Mouse (Mus musculus): ENCODE measurements at regions not wholly inside any gene's neighbourhood (a gene's known extent, or its start where the extent isn't known, plus 50 kb on each side); places are given as distances from the start of the nearest gene placed in this dataset.

GRCm38 (mm10) chr2:48407876-48408275, 406.0 kb upstream of the Acvr2a start:
- DNase-seq (ENCODE audit: low read depth): no peak

- no peak for DNase-seq (ENCODE audit: low read depth)
Measured at GRCm38 (mm10) chr2:48409876-48410275, 404.0 kb upstream of the Acvr2a start.

- DNase-seq (ENCODE audit: low read depth): no peak
Measured at GRCm38 (mm10) chr2:48411392-48411791, 402.5 kb upstream of the Acvr2a start.

- DNase-seq (ENCODE audit: low read depth): no peak
Measured at GRCm38 (mm10) chr2:48412683-48413440, 401.0 kb upstream of the Acvr2a start.

- no peak for DNase-seq (ENCODE audit: low read depth)
Measured at GRCm38 (mm10) chr2:48414596-48415481, 399.1 kb upstream of the Acvr2a start.

GRCm38 (mm10) chr2:48416207-48416750, 397.6 kb upstream of the Acvr2a start:
- DNase-seq (ENCODE audit: low read depth): no peak

DNA sequence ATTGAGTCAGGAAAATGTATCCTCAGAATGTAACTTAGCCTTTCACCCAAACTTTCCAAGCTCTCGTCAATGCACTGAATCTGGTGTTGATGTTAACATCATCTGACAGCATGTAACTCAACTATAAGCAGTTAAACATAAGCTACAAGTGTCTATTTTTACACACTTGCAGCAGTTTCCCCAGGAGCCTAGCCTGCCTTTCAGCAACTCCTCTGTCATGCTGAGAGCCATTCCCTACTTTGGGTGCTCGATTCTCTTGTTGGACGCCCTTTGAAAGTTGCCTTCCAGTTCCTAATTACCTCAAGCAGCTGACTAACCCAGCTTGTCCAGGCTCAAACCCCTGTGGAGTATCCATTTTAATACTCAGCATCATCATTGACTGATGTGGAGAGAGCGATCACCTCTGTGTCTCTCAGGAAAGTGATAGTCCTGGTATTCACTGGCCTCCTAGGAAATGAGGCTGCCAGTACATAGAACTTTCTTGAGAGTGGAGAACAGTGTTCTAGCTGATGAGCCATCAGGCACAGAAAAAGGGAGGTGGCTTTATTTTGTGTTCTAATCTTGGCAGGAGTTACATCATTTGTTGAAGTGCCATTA, 396.8 kb upstream of the Acvr2a start:
- DNase-seq (ENCODE audit: low read depth): no peak

DNA sequence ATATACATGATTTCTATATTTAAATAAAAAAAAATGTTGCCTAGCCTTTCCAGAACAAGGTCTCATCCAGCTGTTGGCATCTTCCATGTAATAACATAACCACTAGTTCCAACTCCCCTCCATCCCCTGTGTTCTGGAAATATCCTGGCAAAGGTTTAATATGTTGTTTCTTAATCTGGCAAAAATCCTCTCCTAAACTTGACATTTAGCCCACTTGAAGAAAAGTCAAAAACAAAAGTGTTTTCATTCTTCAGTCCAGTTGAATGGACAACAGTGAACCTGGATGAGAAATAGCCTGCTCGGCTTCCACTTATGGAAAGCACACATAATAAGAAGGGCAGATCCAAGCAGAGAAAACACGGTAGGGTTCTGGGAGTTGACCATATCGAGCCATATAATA, 393.1 kb upstream of the Acvr2a start:
- DNase-seq (ENCODE audit: low read depth): no peak

DNA sequence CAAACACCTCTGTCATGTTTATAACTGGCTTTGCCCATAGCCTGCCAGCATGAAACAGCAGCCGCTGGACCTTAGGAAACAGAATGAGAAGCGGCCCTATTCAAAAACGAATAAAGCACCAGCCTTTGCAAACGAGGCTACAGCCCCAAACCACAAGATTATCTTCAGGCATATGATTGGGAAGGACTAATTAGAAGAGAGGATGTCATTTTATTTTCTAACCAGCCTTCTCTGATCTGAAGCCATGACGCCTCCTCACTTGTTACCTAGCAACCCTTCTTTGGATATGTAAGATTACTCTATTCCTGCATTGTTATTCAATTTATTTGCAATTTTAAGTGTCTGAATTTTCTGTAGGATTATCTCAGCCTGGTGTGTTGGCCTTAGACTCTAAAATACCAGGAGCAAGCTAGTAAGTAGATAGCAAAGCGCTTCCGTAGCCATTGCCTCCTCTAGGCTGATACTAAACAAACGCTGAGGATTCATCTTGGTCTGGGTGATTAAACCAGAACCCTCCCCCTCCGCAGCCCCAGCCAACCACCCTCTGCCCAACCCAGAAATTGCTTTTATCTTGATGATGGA, 390.0 kb upstream of the Acvr2a start:
- no peak for DNase-seq (ENCODE audit: low read depth)

DNA sequence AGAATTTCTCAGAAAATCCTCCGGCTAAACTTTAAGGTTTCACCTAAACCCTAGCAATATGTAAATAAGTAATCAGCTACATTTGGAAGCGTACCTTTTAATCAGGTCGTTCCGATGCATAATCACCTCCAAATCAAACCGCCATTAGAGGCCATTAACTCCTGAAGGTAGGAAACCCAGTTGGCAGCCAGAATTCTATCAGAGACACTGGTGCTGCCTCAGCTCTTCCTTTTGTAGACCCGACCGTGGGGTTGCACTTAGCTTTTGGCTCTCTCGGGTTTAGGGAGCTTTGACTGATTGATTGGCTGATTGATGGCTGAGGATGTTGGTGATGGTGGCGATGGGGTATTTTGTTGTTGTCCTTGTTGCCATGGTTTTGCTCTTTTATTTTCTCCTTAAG, 389.3 kb upstream of the Acvr2a start:
- DNase-seq (ENCODE audit: low read depth): no peak

DNA sequence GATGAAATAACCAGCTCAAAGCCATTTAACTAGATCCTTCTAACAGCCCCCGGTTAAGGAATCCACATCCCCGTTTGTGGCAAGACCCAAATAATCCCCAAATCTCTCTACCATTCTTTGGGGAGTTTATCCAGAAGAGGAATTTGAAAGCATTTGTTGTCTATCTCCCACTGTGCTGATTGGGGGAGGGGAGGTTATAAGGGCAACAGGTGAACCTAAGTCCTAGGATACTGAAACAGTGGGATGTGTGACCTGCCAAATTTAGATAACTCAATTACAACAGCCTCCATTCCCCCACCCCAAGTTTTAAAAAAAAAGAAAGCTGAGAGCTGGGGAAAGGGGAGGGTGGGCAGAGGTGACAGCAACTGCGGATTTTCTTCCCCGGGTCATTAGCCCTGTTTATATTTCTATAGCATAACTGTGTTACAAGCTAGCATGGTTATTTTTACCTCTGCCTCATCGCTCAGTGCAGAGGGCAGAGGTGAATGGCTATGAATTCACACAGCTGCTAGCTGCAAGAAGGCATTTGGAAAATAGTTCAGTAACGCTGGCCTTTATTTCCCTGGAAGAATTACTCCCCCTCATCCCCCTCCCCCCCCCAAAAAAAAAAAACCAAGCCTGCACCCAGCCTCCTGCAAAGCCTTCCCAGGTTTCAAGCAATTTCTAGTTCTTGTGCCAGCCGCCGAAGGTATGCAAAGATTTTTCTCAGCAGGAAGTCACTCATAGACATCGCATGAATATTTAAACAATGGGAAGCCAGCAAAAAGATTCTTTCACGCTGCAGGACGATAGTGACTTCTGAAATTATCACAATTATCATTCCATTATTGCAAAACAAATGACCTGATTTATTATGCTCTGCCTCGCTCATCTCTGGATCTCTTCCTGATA, 388.5 kb upstream of the Acvr2a start:
- DNase-seq (ENCODE audit: low read depth): no peak

DNA sequence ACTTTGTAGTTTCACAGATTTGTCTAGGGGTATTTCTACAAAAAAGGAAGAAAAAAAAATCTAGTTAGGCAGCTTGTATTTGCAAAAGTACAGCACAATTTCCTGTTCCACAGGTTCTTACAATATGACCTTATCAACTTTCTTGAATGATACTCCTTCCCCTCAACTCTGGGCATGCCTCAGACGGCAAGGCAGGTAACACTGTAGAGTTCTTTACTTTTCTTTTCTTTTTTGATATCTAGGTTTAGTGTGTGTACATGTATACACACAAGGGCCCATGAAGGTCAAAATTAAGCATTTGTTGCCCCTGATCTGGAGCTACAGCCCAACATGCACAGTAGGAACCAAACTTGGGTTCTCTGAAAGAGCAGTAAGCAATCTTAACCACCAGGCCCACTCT, 381.4 kb upstream of the Acvr2a start:
- DNase-seq (ENCODE audit: low read depth): no peak

DNA sequence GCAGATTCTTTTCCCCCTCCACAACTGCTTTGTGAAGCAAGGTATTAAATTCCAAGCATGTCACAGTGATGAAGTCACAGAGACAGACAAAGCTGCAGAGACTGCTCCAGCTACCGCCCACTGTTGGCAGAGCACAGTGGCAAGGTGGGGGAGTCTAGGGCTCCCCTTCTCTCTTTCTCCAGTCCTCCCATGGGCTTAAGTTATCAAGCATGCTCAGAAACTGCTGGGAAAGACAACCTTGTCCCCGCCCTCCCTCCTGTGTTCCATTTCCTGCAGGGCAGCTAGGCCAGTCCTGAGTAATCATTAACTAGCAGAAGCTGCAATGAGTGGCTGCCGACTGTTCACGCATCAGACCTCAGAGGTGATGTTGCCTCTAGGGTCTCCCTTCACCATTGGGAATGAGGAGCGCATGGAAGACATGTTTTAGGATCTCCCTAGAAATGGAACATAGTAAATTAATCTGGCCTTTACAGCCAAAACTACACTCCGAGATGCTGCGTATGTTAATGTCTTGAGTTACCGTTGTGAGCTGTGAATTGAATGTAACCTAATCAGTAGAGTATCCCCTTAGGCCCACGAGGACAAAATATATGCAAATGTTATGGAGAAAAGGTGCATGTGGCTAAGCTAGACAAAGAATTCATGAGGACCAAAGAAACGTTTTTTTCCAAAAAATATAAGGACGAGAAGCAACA, 372.5 kb upstream of the Acvr2a start:
- no peak for DNase-seq (ENCODE audit: low read depth)

DNA sequence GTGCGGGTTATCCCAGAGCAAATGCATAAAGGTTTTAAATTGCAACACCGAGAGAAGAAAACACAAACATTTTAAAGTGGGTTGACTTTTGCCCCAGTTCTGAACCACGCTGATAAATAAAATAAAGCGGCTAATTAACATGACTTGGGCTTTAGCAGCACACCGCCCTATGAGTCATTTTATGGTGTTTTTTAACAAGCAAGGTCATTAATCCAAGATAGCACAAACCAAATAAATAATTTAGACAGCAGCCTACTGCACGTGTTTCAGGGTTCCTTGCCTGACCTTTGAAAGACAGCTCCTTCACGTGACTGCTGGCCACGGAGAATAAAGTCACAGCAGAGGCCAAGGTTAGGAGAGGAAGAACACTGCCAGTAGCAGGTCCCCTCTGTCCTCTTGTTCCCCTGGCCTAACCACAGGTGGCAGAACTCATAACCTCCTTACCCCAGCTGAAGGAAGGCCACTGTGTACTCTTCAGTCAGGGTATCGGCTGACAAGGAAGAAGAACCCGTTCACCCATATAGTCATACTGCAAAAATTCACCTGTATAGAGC, 371.8 kb upstream of the Acvr2a start:
- no peak for DNase-seq (ENCODE audit: low read depth)

DNA sequence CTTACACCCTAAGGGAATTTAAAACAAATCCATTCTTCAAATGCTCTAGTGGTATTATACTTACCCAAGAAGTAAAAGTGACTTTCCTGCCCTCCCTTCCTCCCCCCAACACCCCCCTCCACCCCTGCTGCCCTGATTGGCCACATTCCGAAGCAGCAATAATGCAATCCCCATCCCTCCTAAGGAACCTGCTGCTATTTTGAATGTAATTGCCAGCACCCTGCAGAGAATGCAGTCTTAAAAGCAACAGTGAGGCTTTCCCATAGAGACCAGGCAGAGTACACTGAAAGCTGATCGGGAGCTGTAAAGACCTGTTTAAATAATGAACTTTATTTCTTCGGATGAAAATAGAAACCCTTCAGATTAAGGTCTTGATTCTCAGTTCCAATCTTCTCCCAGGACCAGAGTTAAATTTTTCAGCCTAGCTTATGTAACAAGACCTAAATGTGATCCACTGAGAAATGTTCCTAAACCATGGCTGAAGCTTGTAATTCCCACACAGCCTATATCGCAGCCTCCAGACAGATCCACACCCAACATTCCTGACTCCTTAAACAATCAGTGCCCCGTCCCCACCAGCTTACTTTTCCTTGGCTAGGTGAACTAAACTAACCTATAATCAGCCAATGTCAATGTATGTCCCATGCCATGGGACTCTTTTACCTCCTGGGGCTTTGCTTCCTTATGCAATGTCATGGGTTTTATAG, 367.9 kb upstream of the Acvr2a start:
- DNase-seq (ENCODE audit: low read depth): no peak

DNA sequence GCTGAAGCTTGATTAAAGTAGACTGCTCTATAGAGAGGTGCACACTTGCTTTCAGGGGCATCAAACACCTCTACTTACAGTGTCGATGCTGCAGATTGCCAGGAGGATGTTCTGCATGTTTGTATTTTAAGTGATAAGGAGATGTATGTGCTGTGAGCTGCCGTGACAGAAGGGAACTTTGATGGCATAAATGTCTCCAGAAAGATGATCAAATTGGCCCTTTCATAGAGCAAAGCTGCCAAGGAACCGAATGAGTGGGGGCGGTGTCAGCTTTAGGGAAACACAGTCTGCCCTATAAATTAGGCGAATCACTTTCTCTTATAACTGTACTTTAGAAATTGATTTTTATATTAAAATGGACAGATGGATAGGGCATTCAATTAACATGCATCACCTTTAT, 367.3 kb upstream of the Acvr2a start:
- DNase-seq (ENCODE audit: low read depth): no peak

DNA sequence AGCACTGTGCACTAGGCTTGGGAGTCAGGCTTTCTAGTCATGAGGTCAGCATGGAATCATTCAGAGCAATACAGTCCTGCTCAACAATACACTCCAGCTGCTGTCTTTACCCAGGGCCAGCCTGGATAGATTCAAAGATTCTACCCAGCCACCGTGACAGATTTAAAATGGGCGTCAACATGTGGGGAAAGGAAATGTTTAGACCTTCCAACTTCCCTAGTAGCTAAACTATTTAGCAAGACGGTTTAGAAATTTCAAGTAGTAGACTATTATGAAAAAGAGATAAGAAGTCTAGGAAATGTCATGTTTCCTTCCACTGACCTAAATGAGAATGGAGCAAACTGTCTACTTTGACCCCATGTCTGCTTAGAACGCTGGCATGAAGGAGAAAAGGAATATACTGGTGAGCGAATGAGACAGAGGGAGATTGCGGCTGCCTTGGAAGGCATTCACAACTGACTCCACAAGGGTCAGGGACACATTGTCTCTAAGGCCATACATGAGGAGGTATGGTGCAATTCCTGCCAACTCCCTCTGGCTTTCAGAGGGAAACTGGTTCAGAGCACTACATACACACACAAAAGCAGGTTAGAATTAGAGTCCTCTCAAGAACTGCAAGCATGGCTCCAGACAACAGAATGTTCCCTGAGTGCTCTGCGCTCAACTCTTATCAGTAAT, 364.6 kb upstream of the Acvr2a start:
- no peak for DNase-seq (ENCODE audit: low read depth)

DNA sequence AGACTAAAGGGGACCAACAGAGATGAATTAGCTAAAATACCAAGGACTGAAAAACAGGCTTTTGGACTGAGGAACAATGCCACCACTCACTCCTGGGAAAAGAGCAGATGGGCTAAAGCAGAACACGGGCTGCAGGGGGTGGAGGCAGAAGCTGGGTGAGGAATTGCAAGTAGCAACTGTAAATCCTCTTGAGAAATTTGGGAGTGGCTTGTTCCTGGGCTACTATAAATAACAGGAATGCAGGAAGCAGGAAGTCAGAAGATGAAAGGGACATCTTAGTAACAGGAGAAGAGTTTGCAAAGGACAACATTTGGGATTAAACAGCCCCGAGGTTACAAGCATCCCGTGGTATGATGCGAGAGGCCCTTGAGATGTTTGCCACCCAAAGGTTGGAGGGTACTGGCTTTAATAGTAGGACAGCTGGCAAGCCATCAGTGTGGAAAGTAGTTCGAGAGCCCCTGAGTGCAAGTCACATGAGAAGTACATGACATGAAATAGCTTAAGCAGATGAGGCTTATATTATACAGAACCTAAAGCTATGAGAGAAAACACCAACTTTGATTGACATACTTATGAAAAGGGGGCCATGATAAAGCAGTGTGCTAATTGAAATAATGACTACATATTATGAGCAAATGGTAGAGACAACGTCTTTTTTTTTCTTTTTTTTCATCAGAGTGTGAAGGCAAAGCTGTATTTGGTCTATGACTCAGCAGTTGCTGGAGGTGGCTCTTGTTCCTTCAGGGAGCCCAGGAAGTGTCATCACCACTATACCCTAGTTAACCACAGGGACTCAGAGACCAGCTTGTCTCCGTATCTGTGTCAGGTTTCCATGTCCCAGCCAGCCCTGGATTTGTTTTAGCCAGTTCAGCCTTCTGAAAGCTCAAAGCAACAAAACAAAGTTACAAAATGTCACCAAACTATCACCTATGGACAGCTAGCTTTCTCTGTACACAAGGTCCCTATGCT, 357.6 kb upstream of the Acvr2a start:
- no peak for DNase-seq (ENCODE audit: low read depth)

Measured in naive thymus-derived CD4-positive, alpha-beta T cell, adult 2 months (primary cell).